Mouse (Mus musculus) CH12.LX (cell line): ENCODE data around the gene Olfr418. TPM values are rescaled to one million over a fixed set of nuclear protein-coding genes. Genes with fewer than 3 reads are reported as not detected.
"Not testable (repeated sequence)": the region's sequence is repeated elsewhere in the genome, so short reads cannot be mapped to it uniquely, and the experiment has no call there.

Source experiments
- DNase-seq: peaks from one replicate; pipeline ENCODE4 v3.0.0-alpha.2; 2013; ENCODE audit errors: extremely low read depth
- H3K27ac ChIP-seq: 2 replicates; pipeline ENCODE4 v1.5.1; 2012; ENCODE audit warnings: low read depth, mild to moderate bottlenecking, control low read depth, moderate library complexity; ENCODE audit not compliant: insufficient read depth
- H3K27me3 ChIP-seq: replicated peaks from 2 replicates; pipeline ENCODE3; 2012; ENCODE audit warnings: inconsistent platforms
- H3K36me3 ChIP-seq, 2 experiments: replicated peaks in 1 of 2; 2 replicates each; pipeline versions ENCODE3 to v1.6.1; 2012; ENCODE audit warnings: inconsistent platforms in 1 of 2, low read length in 1 of 2, mild to moderate bottlenecking in 1 of 2, mixed read lengths in 1 of 2, moderate library complexity in 1 of 2; ENCODE audit not compliant: control insufficient read depth in 1 of 2, insufficient read depth in 1 of 2
- H3K4me1 ChIP-seq, 2 experiments: 2 replicates each; pipeline ENCODE4 v1.6.1; 2012; ENCODE audit warnings: inconsistent platforms in 1 of 2, moderate library complexity in 1 of 2; ENCODE audit not compliant: insufficient read depth in 2 of 2, control insufficient read depth in 1 of 2
- H3K4me2 ChIP-seq: 2 replicates; pipeline ENCODE4 v1.6.1; 2012; ENCODE audit warnings: low read depth, mild to moderate bottlenecking, control low read depth; ENCODE audit not compliant: poor library complexity, insufficient read depth, severe bottlenecking
- H3K4me3 ChIP-seq, 3 experiments: fragments of 150-350 bp in 1 of 3; sonication (generic) in 1 of 3; replicated peaks in 1 of 3; 2 replicates each; pipeline versions ENCODE3 to v1.5.1; 2011 to 2012; ENCODE audit warnings: low read depth in 2 of 3, low read length in 2 of 3, mild to moderate bottlenecking in 2 of 3, moderate library complexity in 2 of 3, control low read depth in 1 of 3, improper control_type of control experiment in 1 of 3, inconsistent platforms in 1 of 3, mixed read lengths in 1 of 3; ENCODE audit not compliant: poor library complexity in 1 of 3
- H3K79me2 ChIP-seq: replicated peaks from 2 replicates; pipeline ENCODE4 v1.6.1; 2012; ENCODE audit warnings: mild to moderate bottlenecking, moderate library complexity; ENCODE audit not compliant: control insufficient read depth, poor library complexity, insufficient read depth, severe bottlenecking; ENCODE audit errors: extremely low read depth
- H3K9ac ChIP-seq: 2 replicates; pipeline ENCODE4 v1.6.1; 2012; ENCODE audit warnings: low read depth, mild to moderate bottlenecking, control low read depth, moderate library complexity; ENCODE audit not compliant: insufficient read depth
- H3K9me3 ChIP-seq: replicated peaks from 2 replicates; pipeline ENCODE3; 2012; ENCODE audit warnings: low read length, inconsistent platforms, mixed read lengths
- CHD1 ChIP-seq: IDR thresholded peaks from 2 replicates; pipeline ENCODE4 v1.6.1; 2012; ENCODE audit warnings: low read depth, low read length, improper control_type of control experiment, inconsistent platforms
- EP300 ChIP-seq: IDR thresholded peaks from 2 replicates; pipeline ENCODE4 v1.6.1; 2011; ENCODE audit warnings: low read length, improper control_type of control experiment
- GABPA ChIP-seq: IDR thresholded peaks from 2 replicates; pipeline ENCODE4 v1.6.1; 2012; ENCODE audit warnings: low read depth, low read length, improper control_type of control experiment, inconsistent platforms; ENCODE audit not compliant: insufficient replicate concordance
- IRF4 ChIP-seq: IDR thresholded peaks from 2 replicates; pipeline ENCODE4 v1.6.1; 2014; ENCODE audit warnings: low read depth, mild to moderate bottlenecking, inconsistent platforms, low read length, improper control_type of control experiment
- MAFK ChIP-seq: IDR thresholded peaks from 2 replicates; pipeline ENCODE4 v1.6.1; 2011; ENCODE audit warnings: low read length, improper control_type of control experiment; ENCODE audit not compliant: insufficient replicate concordance
- MAX ChIP-seq: IDR thresholded peaks from 2 replicates; pipeline ENCODE4 v1.6.1; 2011; ENCODE audit warnings: low read length, improper control_type of control experiment
- MXI1 ChIP-seq: IDR thresholded peaks from 2 replicates; pipeline ENCODE4 v1.6.1; 2011; ENCODE audit warnings: mild to moderate bottlenecking, low read depth, low read length, improper control_type of control experiment
- MYC ChIP-seq: IDR thresholded peaks from 2 replicates; pipeline ENCODE4 v1.6.1; 2011; ENCODE audit warnings: low read depth, mild to moderate bottlenecking, improper control_type of control experiment, low read length
- PAX5 ChIP-seq: IDR thresholded peaks from 2 replicates; pipeline ENCODE4 v1.6.1; 2012; ENCODE audit warnings: low read length, inconsistent platforms, mixed read lengths
- POLR2A ChIP-seq: IDR thresholded peaks from 2 replicates; pipeline ENCODE4 v1.6.1; 2011; ENCODE audit warnings: low read depth, mild to moderate bottlenecking, improper control_type of control experiment, low read length
- POLR2AphosphoS2 ChIP-seq: IDR thresholded peaks from 2 replicates; pipeline ENCODE4 v1.6.1; 2011; ENCODE audit warnings: low read depth, low read length, improper control_type of control experiment
- RCOR1 ChIP-seq: conservative IDR thresholded peaks from 2 replicates; pipeline ENCODE4 v1.6.1; 2012; ENCODE audit warnings: low read depth, mild to moderate bottlenecking, inconsistent platforms, low read length, improper control_type of control experiment
- SIN3A ChIP-seq: IDR thresholded peaks from 2 replicates; pipeline ENCODE4 v1.6.1; 2012; ENCODE audit warnings: low read length, improper control_type of control experiment, inconsistent platforms
- SMC3 ChIP-seq: IDR thresholded peaks from 2 replicates; pipeline ENCODE4 v1.6.1; 2011; ENCODE audit warnings: low read depth, low read length, improper control_type of control experiment
- TBP ChIP-seq: conservative IDR thresholded peaks from 2 replicates; pipeline ENCODE4 v1.6.1; 2011; ENCODE audit warnings: low read depth, low read length, improper control_type of control experiment
- USF1 ChIP-seq: IDR thresholded peaks from 2 replicates; pipeline ENCODE4 v1.6.1; 2014; ENCODE audit warnings: low read depth, mild to moderate bottlenecking, inconsistent platforms, low read length, improper control_type of control experiment
- ZKSCAN1 ChIP-seq: IDR thresholded peaks from 2 replicates; pipeline ENCODE4 v1.6.1; 2012; ENCODE audit warnings: low read depth, inconsistent platforms, low read length, improper control_type of control experiment, borderline replicate concordance
- dilution Hi-C: fragments of 300-500 bp; cut with MboI; formaldehyde crosslinking; loops from 2 replicates; pipeline ENCODE4 v1.14.3; 2020; ENCODE audit warnings: low sequenced_read_pairs; ENCODE audit not compliant: extremely low pct_unique_long_range_greater_than_20kb, extremely low pct_ligation_motif_present
- in situ Hi-C: fragments of 300-500 bp; cut with MboI; formaldehyde crosslinking; loops from 3 replicates; pipeline ENCODE4 v1.14.3; 2019; ENCODE audit warnings: low sequenced_read_pairs, low pct_ligation_motif_present, low pct_unique_long_range_greater_than_20kb, mixed read lengths
- polyA plus RNA-seq: library from polyadenylated mRNA; unstranded; fragments of >175 nt; gene quantifications from 2 replicates; pipeline ENCODE4 v1.2.1, GENCODE M21; 2012; ENCODE audit warnings: low read depth; ENCODE audit not compliant: insufficient read length
- total RNA-seq, 2 experiments: library from RNA; depleted of rRNA; stranded (reverse); fragments of 300-350 nt in 1 of 2; fragments of >200 nt in 1 of 2; gene quantifications; 2 replicates each; pipeline ENCODE4 v1.2.3; 2012 to 2014

Olfr418 gene
- total and polyA plus RNA-seq, 3 experiments: not detected

- TF ChIP-seq MAX (no peak), MAFK (no peak), PAX5 (no peak), EP300 (no peak), ZKSCAN1 (no peak)
- TF ChIP-seq, all 38 proteins: peak for 0
- Histone ChIP-seq H3K9ac (no peak within 1 kb of the TSS), H3K4me1 (peaks cover 0 to 13% of the 10 kb centered on the region in 2 experiments; a peak in 2 of 4 replicates), H3K4me2 (no peak within 1 kb of the TSS), H3K79me2 (no peaks in the 10 kb centered on the region), H3K9me3 (no peaks in the 10 kb centered on the region), H3K27me3 (no peaks in the 10 kb centered on the region), H3K27ac (no peak within 1 kb of the TSS), H3K4me3 (no peak within 1 kb of the TSS), H3K36me3 (no peaks in the 10 kb centered on the region)
- in situ Hi-C loops (no loop called here), dilution Hi-C loops (no loop called here)
- DNase-seq: peak; percentile 30
Measured at GRCm38 (mm10) chr1:173227081-173227480, 38.7 kb upstream of the Olfr418 start, which contains the start of gene Fcer1a. Fcer1a (minus strand) TSS chr1:173227214.

- H3K27ac ChIP-seq, dilution Hi-C loops, H3K4me2 ChIP-seq, H3K4me3 ChIP-seq, H3K9me3 ChIP-seq, DNase-seq, H3K9ac ChIP-seq, H3K36me3 ChIP-seq, in situ Hi-C loops, H3K79me2 ChIP-seq, H3K4me1 ChIP-seq, H3K27me3 ChIP-seq: not testable (repeated sequence)
Measured at GRCm38 (mm10) chr1:173237004-173237403, 28.8 kb upstream of the Olfr418 start.

GRCm38 (mm10) chr1:173249888-173250287 lies 15.9 kb upstream of the Olfr418 start:
- in situ Hi-C loops: no loop called here
- H3K27me3 ChIP-seq: no peaks in the 10 kb centered on the region
- no peaks in the 10 kb centered on the region for H3K36me3 ChIP-seq
- no peak overlapping the region for H3K4me3 ChIP-seq
- H3K79me2 ChIP-seq: no peaks in the 10 kb centered on the region
- no peak for DNase-seq
- H3K9ac ChIP-seq: no peak overlapping the region
- no peak for TF ChIP-seq MXI1
- TF ChIP-seq EP300: no peak
- no peak for TF ChIP-seq POLR2AphosphoS2
- TF ChIP-seq RCOR1: no peak
- no peak for TF ChIP-seq USF1
- TF ChIP-seq POLR2A: no peak
- TF ChIP-seq CHD1: no peak
- TF ChIP-seq GABPA: no peak
- TF ChIP-seq MYC: no peak
- TF ChIP-seq IRF4: no peak
- TF ChIP-seq SMC3: no peak
- no peak for TF ChIP-seq SIN3A
- no peak for TF ChIP-seq TBP
- no peak overlapping the region for H3K27ac ChIP-seq
- H3K4me2 ChIP-seq: no peak overlapping the region
- H3K9me3 ChIP-seq: no peaks in the 10 kb centered on the region
- H3K4me1 ChIP-seq: no peaks in the 10 kb centered on the region
- dilution Hi-C loops: no loop called here
